Mouse (Mus musculus) embryonic facial prominence, embryonic 12.5 days (tissue): ENCODE results near the gene Comt. TPM values are rescaled to one million over a fixed set of nuclear protein-coding genes. Genes with fewer than 3 reads are reported as not detected.

Experiments used
- ATAC-seq: fragments of 200-750 bp; cut with Nextera tagmentation; 2 replicates; pipeline ENCODE4 v1.8.0; 2017; ENCODE audit not compliant: insufficient number of reproducible peaks, insufficient read depth, low FRiP score, low TSS enrichment
- H3K27ac ChIP-seq: fragments of 300-500 bp; sonication (generic); 2 replicates; pipeline ENCODE4 v1.5.1; 2016; ENCODE audit warnings: mild to moderate bottlenecking
- H3K27me3 ChIP-seq: fragments of 300-500 bp; sonication (generic); 2 replicates; pipeline ENCODE4 v1.6.1; 2016; ENCODE audit warnings: mild to moderate bottlenecking, moderate library complexity
- H3K36me3 ChIP-seq: fragments of 300-500 bp; sonication (generic); 2 replicates; pipeline ENCODE4 v1.6.1; 2016; ENCODE audit warnings: mild to moderate bottlenecking
- H3K4me1 ChIP-seq: fragments of 300-500 bp; sonication (generic); 2 replicates; pipeline ENCODE4 v1.6.1; 2016
- H3K4me2 ChIP-seq: fragments of 300-500 bp; sonication (generic); replicated peaks from 2 replicates; pipeline ENCODE4 v1.6.1; 2016; ENCODE audit warnings: mild to moderate bottlenecking, moderate library complexity
- H3K4me3 ChIP-seq: fragments of 300-500 bp; sonication (generic); 2 replicates; pipeline ENCODE4 v1.5.1; 2016; ENCODE audit warnings: mild to moderate bottlenecking
- H3K9ac ChIP-seq: fragments of 300-500 bp; sonication (generic); 2 replicates; pipeline ENCODE4 v1.6.1; 2016; ENCODE audit warnings: mild to moderate bottlenecking, moderate library complexity
- H3K9me3 ChIP-seq: fragments of 300-500 bp; sonication (generic); 2 replicates; pipeline ENCODE4 v1.6.1; 2016; ENCODE audit warnings: mild to moderate bottlenecking, moderate library complexity
- WGBS: fragments of 180-500 bp; shearing (Covaris S2); methylation state at CpG from one replicate; pipeline ENCODE4 v1.1.7; 2016; 5-methylcytosine and 5-hydroxymethylcytosine counted together
- polyA plus RNA-seq: library from polyadenylated mRNA; unstranded; fragments of >200 nt; fragmentation: Nextera tagmentation; extraction: Ambion mirVana; gene quantifications from 2 replicates; pipeline ENCODE4 v1.2.1, GENCODE M21; 2016

Comt gene
- polyA plus RNA-seq, 1 experiment from 2014 or later, result 56.1 TPM

GRCm38 (mm10) chr16:18433341-18433920 is 6.8 kb upstream of the Comt start:
- H3K9me3 ChIP-seq, result no peaks in the 10 kb centered on the region
- H3K4me3 ChIP-seq, result no peak overlapping the region
- 92% methylated on average over 5 of the region's 5 CpGs for WGBS
- no peaks in the 10 kb centered on the region for H3K27me3 ChIP-seq
- no peak for ATAC-seq
- H3K9ac ChIP-seq, result no peak overlapping the region
- H3K27ac ChIP-seq, result no peak overlapping the region
- H3K36me3 ChIP-seq, result peaks cover 12% of the 10 kb centered on the region; the same call in 1 of the 2 replicates
- H3K4me2 ChIP-seq, result no peak overlapping the region
- 0 out of 2 replicates have a peak, but pooled peaks cover 4% of the 10 kb centered on the region for H3K4me1 ChIP-seq

DNA sequence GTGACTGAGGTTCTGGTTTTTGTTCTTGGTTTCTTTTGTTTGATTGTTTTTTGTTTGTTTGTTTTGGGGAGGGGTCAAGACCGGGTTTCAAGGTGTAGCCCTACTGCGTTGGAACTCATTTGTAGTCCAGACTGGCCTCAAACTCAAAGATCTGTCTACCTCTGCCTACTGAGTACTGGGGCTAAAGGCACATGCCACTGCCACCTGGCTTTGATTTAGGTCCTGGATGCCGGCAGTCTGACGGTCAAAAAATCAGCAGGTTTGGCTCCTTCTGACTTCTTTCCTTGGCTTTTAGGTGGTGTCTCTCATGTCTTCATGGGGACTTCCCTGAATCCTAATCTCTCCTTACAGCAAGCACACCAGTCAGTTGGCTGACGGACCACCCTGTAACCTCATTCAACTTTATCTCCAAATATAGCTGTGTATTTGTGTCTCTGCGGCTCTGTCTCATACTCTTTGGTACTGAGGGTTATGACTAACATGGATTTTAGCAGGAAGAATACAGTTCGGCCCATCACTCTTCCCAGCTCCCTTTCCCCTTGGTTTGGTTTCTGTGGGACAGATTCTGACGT is 4.1 kb upstream of the Comt start:
- Histone ChIP-seq H3K9me3 (no peaks in the 10 kb centered on the region), H3K27ac (no peak overlapping the region), H3K36me3 (peaks cover 8% of the 10 kb centered on the region; the same call in 1 of the 2 replicates), H3K4me2 (no peak overlapping the region), H3K9ac (no peak overlapping the region), H3K27me3 (no peaks in the 10 kb centered on the region), H3K4me1 (peaks cover 12% of the 10 kb centered on the region), H3K4me3 (no peak overlapping the region)
- no peak for ATAC-seq
- 56% methylated on average over 8 of the region's 8 CpGs for WGBS

DNA sequence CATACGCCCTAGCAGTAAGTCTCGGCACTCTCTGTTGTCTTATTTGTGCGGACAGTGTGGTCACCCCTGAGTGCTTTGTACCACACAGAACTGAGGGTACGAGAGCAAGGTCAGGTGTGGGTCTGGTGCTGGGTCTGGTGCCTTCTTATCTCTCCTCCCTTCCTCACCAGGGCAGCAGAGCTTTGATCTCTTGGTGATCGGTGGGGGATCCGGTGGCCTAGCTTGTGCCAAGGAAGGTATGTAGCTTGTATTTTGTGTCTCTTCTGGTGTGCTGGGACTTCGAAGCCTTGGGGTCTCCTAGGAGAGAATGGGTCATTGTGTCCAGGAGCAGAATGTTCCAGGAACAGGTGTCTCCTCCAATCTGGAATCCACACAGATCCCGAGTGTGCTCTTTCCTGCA is 3.0 kb upstream of the Comt start:
- Histone ChIP-seq H3K4me3 (no peak overlapping the region), H3K27ac (no peak overlapping the region)
- 90% methylated on average over 8 of the region's 8 CpGs for WGBS

GRCm38 (mm10) chr16:18428516-18429042 is 1.9 kb upstream of the Comt start:
- Histone ChIP-seq H3K9ac (no peak overlapping the region), H3K4me3 (no peak overlapping the region), H3K27me3 (no peaks in the 10 kb centered on the region), H3K4me2 (no peak overlapping the region), H3K27ac (no peak overlapping the region), H3K36me3 (no peaks in the 10 kb centered on the region; the same call in 1 of the 2 replicates), H3K9me3 (no peaks in the 10 kb centered on the region), H3K4me1 (peaks cover 32% of the 10 kb centered on the region)
- ATAC-seq, result no peak
- 87% methylated on average over 7 of the region's 7 CpGs for WGBS

More for the DNA sequence above, 3.0 kb upstream of the Comt start:
- H3K9ac ChIP-seq, result no peak overlapping the region
- no peaks in the 10 kb centered on the region for H3K27me3 ChIP-seq
- ATAC-seq, result no peak
- H3K4me2 ChIP-seq, result no peak overlapping the region
- no peaks in the 10 kb centered on the region; the same call in 1 of the 2 replicates for H3K36me3 ChIP-seq
- H3K4me1 ChIP-seq, result peaks cover 21% of the 10 kb centered on the region
- no peaks in the 10 kb centered on the region for H3K9me3 ChIP-seq

- Histone ChIP-seq H3K4me3 (no peak overlapping the region), H3K4me1 (peaks cover 33% of the 10 kb centered on the region), H3K36me3 (no peaks in the 10 kb centered on the region; the same call in 1 of the 2 replicates), H3K9me3 (no peaks in the 10 kb centered on the region), H3K4me2 (no peak overlapping the region), H3K9ac (no peak overlapping the region), H3K27ac (no peak overlapping the region), H3K27me3 (no peaks in the 10 kb centered on the region)
- WGBS, result 86% methylated on average over 5 of the region's 5 CpGs
- no peak for ATAC-seq
Observed at GRCm38 (mm10) chr16:18428011-18428515, 1.4 kb upstream of the Comt start.

DNA sequence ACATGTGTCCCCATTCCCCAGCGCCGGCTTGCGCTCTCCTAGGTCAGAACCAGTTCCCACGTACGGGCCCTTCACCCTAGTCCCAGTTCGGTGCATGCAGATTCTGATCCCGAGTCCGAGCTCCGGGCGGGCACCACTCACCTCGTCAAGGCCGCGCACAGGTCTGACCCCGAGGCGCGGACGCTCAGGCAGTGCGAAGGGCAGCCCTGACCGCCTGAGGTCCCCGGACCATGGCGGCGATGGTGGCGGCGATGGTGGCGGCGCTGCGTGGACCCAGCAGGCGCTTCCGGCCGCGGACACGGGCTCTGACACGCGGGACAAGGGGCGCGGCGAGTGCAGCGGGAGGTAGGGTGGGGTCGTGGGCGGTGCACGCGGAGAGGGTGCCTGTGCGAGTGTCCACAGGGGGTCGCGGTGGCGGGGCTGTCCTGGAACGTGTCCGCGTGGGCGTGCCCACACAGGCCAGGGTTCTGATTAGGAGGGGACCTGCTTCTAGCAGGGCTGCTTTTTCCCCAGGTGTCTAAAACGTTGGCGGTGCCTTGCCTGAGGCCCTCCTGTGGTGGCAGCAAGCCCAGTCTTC is 349 bp downstream of the Comt start, which contains the start of gene Txnrd2:
Gene Txnrd2 (plus strand): TSS at position 170 of the 577 bp plus-strand sequence.
- Histone ChIP-seq H3K4me3 (peak within 1 kb of the TSS; percentile 82), H3K27ac (no peak within 1 kb of the TSS), H3K4me2 (peak within 1 kb of the TSS; percentile 75), H3K4me1 (peaks cover 33% of the 10 kb centered on the region), H3K36me3 (no peaks in the 10 kb centered on the region; the same call in 1 of the 2 replicates), H3K9ac (peak within 1 kb of the TSS; percentile 66), H3K9me3 (no peaks in the 10 kb centered on the region), H3K27me3 (no peaks in the 10 kb centered on the region)
- under 1% methylated on average over 52 of the region's 52 CpGs for WGBS
- ATAC-seq, result peak; percentile 66

DNA sequence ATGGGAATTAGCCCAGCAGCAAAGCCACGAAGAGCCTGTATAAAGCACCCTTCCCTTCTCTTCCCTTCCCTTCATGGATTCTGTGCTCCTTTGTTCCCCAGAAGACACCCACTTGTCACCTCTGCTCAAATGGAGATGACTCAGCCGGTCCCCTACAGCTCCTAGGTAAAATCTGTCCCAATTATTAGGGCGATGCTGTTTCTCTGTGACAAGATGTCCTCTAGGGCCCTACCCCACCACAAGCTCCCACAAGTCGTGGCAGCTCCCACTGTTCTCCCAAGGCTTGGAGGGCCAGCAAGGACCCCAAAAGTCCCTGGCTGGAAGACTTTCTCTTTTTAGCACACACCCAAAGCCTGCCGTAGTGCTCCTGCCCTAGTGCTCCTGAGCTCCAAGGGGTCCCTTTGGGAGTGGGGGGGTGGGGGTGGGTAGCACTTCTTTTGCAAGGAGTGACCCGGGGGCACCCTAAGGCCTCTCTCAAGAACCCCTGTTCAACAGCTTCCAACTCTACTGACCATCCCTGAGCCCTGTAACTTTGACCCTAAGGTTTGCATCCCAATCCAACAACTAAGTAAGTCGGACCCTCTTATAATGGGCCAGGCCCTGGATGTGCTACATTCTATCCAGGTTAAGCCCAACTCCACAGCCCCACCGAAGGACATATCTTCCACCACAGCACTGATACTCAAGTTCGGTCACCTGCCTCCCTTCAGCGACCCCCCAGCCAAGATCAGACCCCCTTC is 1.0 kb downstream of the Comt start:
- 29% methylated on average over 10 of the region's 10 CpGs for whole genome bisulfite sequencing
- Histone ChIP-seq H3K4me2 (peak overlapping the region; percentile 75), H3K9me3 (no peaks in the 10 kb centered on the region), H3K9ac (peak overlapping the region; percentile 66), H3K4me1 (peaks cover 31% of the 10 kb centered on the region), H3K27ac (no peak overlapping the region), H3K27me3 (no peaks in the 10 kb centered on the region), H3K36me3 (no peaks in the 10 kb centered on the region), H3K4me3 (peak overlapping the region; percentile 82)
- 0 out of 2 replicates have a peak, but pooled peaks have one; percentile 35 for ATAC-seq

DNA sequence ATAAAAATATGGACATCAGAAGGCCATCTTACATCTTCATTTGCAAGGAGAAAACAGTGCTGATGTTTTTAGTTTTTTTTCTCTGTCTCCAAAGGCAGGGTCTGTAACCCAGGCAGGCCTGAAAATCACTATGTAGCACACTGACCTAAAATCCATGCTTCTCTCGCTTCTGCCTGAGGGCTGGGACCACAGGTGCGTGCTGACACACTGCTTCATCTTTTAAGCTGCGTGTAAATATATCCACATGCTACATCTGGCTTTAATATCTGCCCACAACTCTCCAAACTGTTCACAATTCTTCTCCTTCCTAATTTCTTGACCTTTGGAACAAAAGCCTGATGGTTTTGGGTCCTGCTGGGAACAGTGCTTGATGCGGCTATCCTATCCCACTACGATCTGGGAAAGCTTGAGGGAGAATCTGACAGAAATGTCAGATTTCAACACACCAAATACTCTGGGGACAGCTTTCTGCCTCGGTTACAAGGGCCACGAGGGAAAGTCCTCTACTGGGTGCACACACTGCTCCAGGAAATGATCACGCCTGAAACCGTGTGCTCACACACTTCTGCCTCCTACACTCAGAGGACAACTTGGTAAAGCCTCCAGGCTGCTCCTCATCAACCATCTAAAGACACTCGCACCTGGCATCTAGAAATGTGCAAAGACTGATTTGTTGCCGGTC is 2.1 kb downstream of the Comt start:
- WGBS, result 36% methylated on average over 11 of the region's 11 CpGs
- Histone ChIP-seq H3K9me3 (no peaks in the 10 kb centered on the region), H3K27ac (peak overlapping the region; percentile 72), H3K4me1 (peaks cover 29% of the 10 kb centered on the region), H3K36me3 (no peaks in the 10 kb centered on the region), H3K4me2 (peak overlapping the region; percentile 75), H3K4me3 (0 out of 2 replicates have a peak overlapping the region, but pooled peaks have one; percentile 6), H3K27me3 (no peaks in the 10 kb centered on the region), H3K9ac (0 out of 2 replicates have a peak overlapping the region, but pooled peaks have one; percentile 4)
- no peak for ATAC-seq

DNA sequence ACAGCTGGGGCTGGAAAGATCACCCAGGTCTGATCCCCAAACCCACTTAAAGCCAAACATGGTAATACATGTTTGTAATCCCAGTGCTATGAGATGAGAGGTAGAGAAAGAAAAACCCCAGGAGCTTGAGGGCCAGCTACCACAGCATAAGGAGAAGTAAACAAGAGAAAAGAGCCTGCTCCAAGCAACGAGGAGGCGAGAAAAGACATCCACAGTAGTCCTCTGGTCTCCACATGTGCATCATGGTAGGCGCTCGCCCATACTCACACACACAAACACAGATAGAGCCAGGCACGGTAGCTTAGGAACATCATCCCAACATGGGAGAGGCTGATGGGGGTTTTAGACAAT is 2.8 kb downstream of the Comt start:
- no peak overlapping the region; the same call in 1 of the 2 replicates for H3K27ac ChIP-seq
- no peak for ATAC-seq
- H3K4me1 ChIP-seq, result peaks cover 29% of the 10 kb centered on the region
- no peak overlapping the region for H3K9ac ChIP-seq
- H3K36me3 ChIP-seq, result no peaks in the 10 kb centered on the region
- H3K4me3 ChIP-seq, result no peak overlapping the region
- WGBS, result 74% methylated on average over 5 of the region's 5 CpGs
- H3K9me3 ChIP-seq, result no peaks in the 10 kb centered on the region
- H3K4me2 ChIP-seq, result peak overlapping the region; percentile 75; the same call in 1 of the 2 replicates
- H3K27me3 ChIP-seq, result no peaks in the 10 kb centered on the region

- Histone ChIP-seq H3K4me3 (no peak overlapping the region), H3K4me1 (peaks cover 29% of the 10 kb centered on the region), H3K9me3 (no peaks in the 10 kb centered on the region), H3K27ac (no peak overlapping the region; the same call in 1 of the 2 replicates), H3K9ac (no peak overlapping the region), H3K27me3 (no peaks in the 10 kb centered on the region), H3K4me2 (no peak overlapping the region), H3K36me3 (no peaks in the 10 kb centered on the region)
- ATAC-seq, result no peak
- 79% methylated on average over 7 of the region's 7 CpGs for WGBS
Observed at GRCm38 (mm10) chr16:18423203-18423914, 3.3 kb downstream of the Comt start.
